ENCODE assay signal across 10 mouse cellular contexts in the genomic region with DNA sequence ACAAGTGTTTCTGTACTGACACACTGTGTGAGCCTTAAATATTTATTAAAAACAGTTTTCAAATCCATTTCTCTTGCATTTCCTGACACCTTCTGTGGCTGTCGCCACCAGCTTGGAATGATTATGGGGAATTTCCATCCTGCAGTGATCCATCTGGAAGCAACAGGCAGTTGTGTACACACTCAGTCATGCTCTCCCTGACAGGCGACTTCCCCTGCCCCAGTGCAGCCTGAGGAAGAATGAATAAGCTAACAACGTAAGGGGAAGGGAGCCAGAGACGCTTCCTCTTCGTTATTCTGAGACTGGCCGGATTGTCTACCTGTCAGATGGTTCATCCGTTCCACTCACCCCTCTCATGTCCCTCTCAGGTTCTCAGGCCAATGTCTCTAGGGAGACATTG. TPM values are rescaled to one million over a fixed set of nuclear protein-coding genes. Genes with fewer than 3 reads are reported as not detected.
DNase-seq lines count a peak whose midpoint lies in the region; ATAC-seq and TF ChIP-seq lines count a peak whose summit lies in the region.
"Had no signal": no experiment of that assay in that cellular context is flagged by ENCODE, and none has a peak within 500 bp of the region (broad histone marks: within the 10 kb centered on the region; RNA-seq: fewer than 3 reads in every experiment).

No protein-coding gene starts in this region.

- no peak overlapping the region for H3K4me2 ChIP-seq in heart, embryonic 16.5 days (ENCODE audit: low read depth, low read length)
- no peak overlapping the region for H3K4me2 ChIP-seq in limb, embryonic 11.5 days (ENCODE audit: low read depth, severe bottlenecking)
- H3K4me2 ChIP-seq: forebrain, embryonic 12.5 days; midbrain, embryonic 12.5 days had no signal

- H3K36me3 ChIP-seq in heart, embryonic 16.5 days (ENCODE audit: control insufficient read depth, insufficient read depth) = no peaks in the 10 kb centered on the region
- H3K36me3 ChIP-seq in limb, embryonic 11.5 days (ENCODE audit: control insufficient read depth, insufficient read depth, low read length) = no peaks in the 10 kb centered on the region
- no peaks in the 10 kb centered on the region for H3K36me3 ChIP-seq in thymus, adult 2 months (ENCODE audit: control insufficient read depth, insufficient read depth, low read length)
- H3K36me3 ChIP-seq: forebrain, embryonic 12.5 days; midbrain, embryonic 12.5 days had no signal

- no peaks in the 10 kb centered on the region for H3K27me3 ChIP-seq in heart, embryonic 16.5 days (ENCODE audit: control insufficient read depth, insufficient read depth, low read length)
- H3K27me3 ChIP-seq in limb, embryonic 11.5 days (ENCODE audit: control insufficient read depth, insufficient read depth, low read length) = no peaks in the 10 kb centered on the region
- H3K27me3 ChIP-seq in thymus, adult 2 months (ENCODE audit: control insufficient read depth, insufficient read depth, low read length) = no peaks in the 10 kb centered on the region
- H3K27me3 ChIP-seq: forebrain, embryonic 12.5 days had no signal

- peak overlapping the region; percentile 63; the same call in 1 of the 2 replicates for H3K27ac ChIP-seq in heart, embryonic 16.5 days (ENCODE audit: low read length)
- H3K27ac ChIP-seq in limb, embryonic 11.5 days (replicated peaks; ENCODE audit: low read depth, low read length) = no peak overlapping the region
- H3K27ac ChIP-seq in thymus, adult 2 months (ENCODE audit: control insufficient read depth, insufficient read depth, low read length) = no peak overlapping the region
- H3K27ac ChIP-seq: forebrain, embryonic 12.5 days; midbrain, embryonic 12.5 days had no signal

- H3K4me1 ChIP-seq in heart, embryonic 16.5 days (ENCODE audit: control insufficient read depth, insufficient read depth, low read length) = peaks cover 5% of the 10 kb centered on the region; the same call in 1 of the 2 replicates
- H3K4me1 ChIP-seq in limb, embryonic 11.5 days (ENCODE audit: control insufficient read depth, insufficient read depth, low read length) = no peaks in the 10 kb centered on the region
- H3K4me1 ChIP-seq in thymus, adult 2 months (replicated peaks; ENCODE audit: control insufficient read depth, insufficient read depth, low read length) = no peaks in the 10 kb centered on the region; the same call in 1 of the 2 replicates
- H3K4me1 ChIP-seq: forebrain, embryonic 12.5 days; midbrain, embryonic 12.5 days had no signal

- WGBS in heart, embryonic 16.5 days = 27% methylated on average over 7 of the region's 7 CpGs
- 20% methylated on average over 7 of the region's 7 CpGs for WGBS in limb, embryonic 11.5 days
- WGBS in thymus, adult 2 months = 20% methylated on average over 7 of the region's 7 CpGs

- TF ChIP-seq POLR2A in thymus, adult 2 months (IDR thresholded peaks at IDR 0.05; ENCODE audit: control insufficient read depth, extremely low read depth, insufficient read depth, low read length, poor library complexity) = no peak

- no peak for DNase-seq in heart, postnatal 14 days
- peak; percentile 3 for DNase-seq in c-Kit-positive CD71-negative TER-119-negative erythroid progenitor cells, embryonic 14.5 days (ENCODE audit: low read depth)
- peak; percentile 45 for DNase-seq in limb, embryonic 11.5 days (ENCODE audit: low spot score)
- no peak for DNase-seq in layer of hippocampus, adult 11-12 months (ENCODE audit: low spot score)
- no peak for DNase-seq in thymus, adult 2 months
- DNase-seq in cerebellum, adult 9-11 months = no peak

- intact Hi-C loops in heart, postnatal 14 days (cut with DNase I) = no loop called here

- peak; percentile 45; the same call in 1 of the 2 replicates for ATAC-seq in heart, embryonic 16.5 days (replicated peaks; ENCODE audit: extremely low read depth, insufficient read depth, low FRiP score)
- ATAC-seq in granulocyte monocyte progenitor cell, adult 5-6 weeks (replicated peaks; ENCODE audit: poor library complexity, severe bottlenecking) = peak; percentile 52
- ATAC-seq in limb, embryonic 11.5 days (ENCODE audit: insufficient number of reproducible peaks, low FRiP score, low TSS enrichment, low read depth) = no peak

- no peak overlapping the region for H3K9ac ChIP-seq in heart, embryonic 16.5 days (ENCODE audit: low read length)
- H3K9ac ChIP-seq in limb, embryonic 11.5 days (ENCODE audit: low read length) = no peak overlapping the region
- H3K9ac ChIP-seq: forebrain, embryonic 12.5 days; midbrain, embryonic 12.5 days had no signal

- TF ChIP-seq CTCF in thymus, adult 2 months (IDR thresholded peaks at IDR 0.05; ENCODE audit: borderline replicate concordance, control insufficient read depth, extremely low read depth, insufficient read depth, low read length, poor library complexity) = no peak

- H3K9me3 ChIP-seq in heart, embryonic 16.5 days (replicated peaks; ENCODE audit: control insufficient read depth, low read length) = no peaks in the 10 kb centered on the region
- no peaks in the 10 kb centered on the region for H3K9me3 ChIP-seq in limb, embryonic 11.5 days (ENCODE audit: control insufficient read depth, low read length)
- H3K9me3 ChIP-seq: forebrain, embryonic 12.5 days; midbrain, embryonic 12.5 days had no signal

- no peak overlapping the region for H3K4me3 ChIP-seq in heart, embryonic 16.5 days (ENCODE audit: low read length)
- no peak overlapping the region for H3K4me3 ChIP-seq in limb, embryonic 11.5 days (ENCODE audit: low read depth, low read length)
- H3K4me3 ChIP-seq in thymus, adult 2 months (ENCODE audit: control insufficient read depth, insufficient read depth, low read length) = no peak overlapping the region
- H3K4me3 ChIP-seq: forebrain, embryonic 12.5 days; midbrain, embryonic 12.5 days had no signal

RNA-seq across cellular contexts. Expression of a gene that starts 4.6 kb away (rescaled TPM):
- polyA plus RNA-seq in heart, embryonic 16.5 days (2015; fragmentation: Nextera tagmentation; extraction: Ambion mirVana) = 2.5 and 3.5 TPM in 2 replicates
- 1 to 10 TPM; 2.0 to 2.3 TPM for total RNA-seq in heart, postnatal 14 days (2021)
- 0.70 and 2.6 TPM in 2 replicates for total RNA-seq in granulocyte monocyte progenitor cell, adult 5-6 weeks (2014; fragmentation: Nextera tagmentation)
- 5.0 and 12.3 TPM in 2 replicates for total RNA-seq in granulocyte monocyte progenitor cell, adult 5-6 weeks (2017)
- 4.7 and 5.6 TPM in 2 replicates for polyA plus RNA-seq in limb, embryonic 11.5 days (2014; fragmentation: Nextera tagmentation; extraction: Ambion mirVana)
- polyA plus RNA-seq in thymus, adult 2 months (2012; rRNA removed) = 0.06 and 0.20 TPM in 2 replicates

Comparison
In these comparisons a context has a peak if more than half of its experiments do, and no peak if none do; other contexts are left out.
1. DNase-seq: peak in c-Kit-positive CD71-negative TER-119-negative erythroid progenitor cells, embryonic 14.5 days (single experiment) and limb, embryonic 11.5 days (single experiment); none in heart, postnatal 14 days (0 of 2), layer of hippocampus, adult 11-12 months (single experiment), thymus, adult 2 months (single experiment) and cerebellum, adult 9-11 months (single experiment).